Mouse (Mus musculus): ENCODE results near the gene Tirap. TPM values are rescaled to one million over a fixed set of nuclear protein-coding genes. Genes with fewer than 3 reads are reported as not detected.

The Tirap gene
- polyA plus RNA-seq, 1 experiment from 2014 or later: 12.3 TPM

- no peaks in the 10 kb centered on the region for H3K4me1 ChIP-seq
- H3K9ac ChIP-seq: no peak overlapping the region
- ATAC-seq (ENCODE audit: insufficient number of reproducible peaks, low FRiP score, low TSS enrichment, low read depth): no peak
- H3K27ac ChIP-seq (replicated peaks): no peak overlapping the region
- WGBS: 89% methylated on average over 10 of the region's 10 CpGs
- peaks cover 27% of the 10 kb centered on the region for H3K36me3 ChIP-seq
- no peaks in the 10 kb centered on the region for H3K9me3 ChIP-seq (replicated peaks)
- no peaks in the 10 kb centered on the region for H3K27me3 ChIP-seq
- H3K4me2 ChIP-seq (replicated peaks): no peak overlapping the region
- H3K4me3 ChIP-seq (replicated peaks): no peak overlapping the region
These were observed 12.7 kb downstream of the Tirap start for GRCm38 (mm10) chr9:35187351-35187903.

GRCm38 (mm10) chr9:35186430-35186829 is 13.7 kb downstream of the Tirap start:
- Histone ChIP-seq H3K36me3 (peaks cover 27% of the 10 kb centered on the region), H3K9me3 (replicated peaks) (no peaks in the 10 kb centered on the region), H3K27me3 (no peaks in the 10 kb centered on the region), H3K4me1 (no peaks in the 10 kb centered on the region), H3K4me2 (replicated peaks) (no peak overlapping the region), H3K27ac (replicated peaks) (no peak overlapping the region), H3K4me3 (replicated peaks) (no peak overlapping the region), H3K9ac (no peak overlapping the region)
- no peak for ATAC-seq (ENCODE audit: insufficient number of reproducible peaks, low FRiP score, low TSS enrichment, low read depth)
- 67% methylated on average over 4 of the region's 4 CpGs for WGBS

- H3K4me1 ChIP-seq: no peaks in the 10 kb centered on the region
- no peaks in the 10 kb centered on the region for H3K9me3 ChIP-seq (replicated peaks)
- no peaks in the 10 kb centered on the region for H3K27me3 ChIP-seq
- no peak overlapping the region for H3K27ac ChIP-seq (replicated peaks)
- 65% methylated on average over 5 of the region's 5 CpGs for WGBS
- H3K36me3 ChIP-seq: peaks cover 12% of the 10 kb centered on the region
- H3K4me2 ChIP-seq (replicated peaks): no peak overlapping the region
- no peak overlapping the region for H3K9ac ChIP-seq
- ATAC-seq (ENCODE audit: insufficient number of reproducible peaks, low FRiP score, low TSS enrichment, low read depth): no peak
- H3K4me3 ChIP-seq (replicated peaks): no peak overlapping the region
These were observed 16.7 kb downstream of the Tirap start for GRCm38 (mm10) chr9:35183359-35183758.

- no peak for ATAC-seq (ENCODE audit: insufficient number of reproducible peaks, low FRiP score, low TSS enrichment, low read depth)
- H3K4me3 ChIP-seq (replicated peaks): no peak overlapping the region
- no peak overlapping the region for H3K9ac ChIP-seq
- no peak overlapping the region for H3K27ac ChIP-seq (replicated peaks)
- H3K4me1 ChIP-seq: no peaks in the 10 kb centered on the region
- H3K27me3 ChIP-seq: no peaks in the 10 kb centered on the region
- WGBS: 81% methylated on average over 2 of the region's 2 CpGs
- no peaks in the 10 kb centered on the region for H3K9me3 ChIP-seq (replicated peaks)
- H3K36me3 ChIP-seq: peaks cover 7% of the 10 kb centered on the region
- no peak overlapping the region for H3K4me2 ChIP-seq (replicated peaks)
These were observed 17.3 kb downstream of the Tirap start for GRCm38 (mm10) chr9:35182832-35183231.

- no peaks in the 10 kb centered on the region for H3K36me3 ChIP-seq
- no peak for ATAC-seq (ENCODE audit: insufficient number of reproducible peaks, low FRiP score, low TSS enrichment, low read depth)
- no peaks in the 10 kb centered on the region for H3K9me3 ChIP-seq (replicated peaks)
- WGBS: 46% methylated on average over 14 of the region's 14 CpGs
- H3K4me1 ChIP-seq: peaks cover 12% of the 10 kb centered on the region
- peak overlapping the region; percentile 72 for H3K4me3 ChIP-seq (replicated peaks)
- no peaks in the 10 kb centered on the region for H3K27me3 ChIP-seq
- H3K4me2 ChIP-seq (replicated peaks): peak overlapping the region; percentile 79
- H3K9ac ChIP-seq: no peak overlapping the region; the same call in 1 of the 2 replicates
- H3K27ac ChIP-seq (replicated peaks): peak overlapping the region; percentile 95; the same call in 1 of the 2 replicates
These were observed 23.9 kb downstream of the Tirap start for GRCm38 (mm10) chr9:35176124-35176659.

GRCm38 (mm10) chr9:35175251-35176123 is 24.6 kb downstream of the Tirap start, which contains the start of gene Dcps:
Dcps (minus strand) TSS chr9:35176061.
- Histone ChIP-seq H3K4me1 (peaks cover 12% of the 10 kb centered on the region), H3K9ac (peak within 1 kb of the TSS; percentile 44), H3K9me3 (replicated peaks) (no peaks in the 10 kb centered on the region), H3K4me2 (replicated peaks) (peak within 1 kb of the TSS; percentile 79), H3K36me3 (0 out of 2 replicates have a peak, but pooled peaks cover 5% of the 10 kb centered on the region), H3K27ac (replicated peaks) (peak within 1 kb of the TSS; percentile 95), H3K4me3 (replicated peaks) (peak within 1 kb of the TSS; percentile 72), H3K27me3 (no peaks in the 10 kb centered on the region)
- peak; percentile 96 for ATAC-seq (ENCODE audit: insufficient number of reproducible peaks, low FRiP score, low TSS enrichment, low read depth)
- WGBS: under 1% methylated on average over 38 of the region's 38 CpGs

GRCm38 (mm10) chr9:35173331-35173730 is 26.8 kb downstream of the Tirap start:
- peaks cover 12% of the 10 kb centered on the region for H3K4me1 ChIP-seq
- H3K4me3 ChIP-seq (replicated peaks): no peak overlapping the region
- H3K4me2 ChIP-seq (replicated peaks): no peak overlapping the region
- no peaks in the 10 kb centered on the region for H3K9me3 ChIP-seq (replicated peaks)
- no peak overlapping the region for H3K9ac ChIP-seq
- H3K36me3 ChIP-seq: peaks cover 12% of the 10 kb centered on the region; the same call in 1 of the 2 replicates
- ATAC-seq (ENCODE audit: insufficient number of reproducible peaks, low FRiP score, low TSS enrichment, low read depth): no peak
- no peaks in the 10 kb centered on the region for H3K27me3 ChIP-seq
- no peak overlapping the region for H3K27ac ChIP-seq (replicated peaks)
- WGBS: 86% methylated on average over 1 of the region's 1 CpGs

GRCm38 (mm10) chr9:35170071-35170470 is 30.0 kb downstream of the Tirap start:
- H3K36me3 ChIP-seq: peaks cover 12% of the 10 kb centered on the region; the same call in 1 of the 2 replicates
- no peak overlapping the region for H3K27ac ChIP-seq (replicated peaks)
- H3K9ac ChIP-seq: no peak overlapping the region
- H3K9me3 ChIP-seq (replicated peaks): no peaks in the 10 kb centered on the region
- ATAC-seq (ENCODE audit: insufficient number of reproducible peaks, low FRiP score, low TSS enrichment, low read depth): no peak
- no peak overlapping the region for H3K4me2 ChIP-seq (replicated peaks)
- no peaks in the 10 kb centered on the region for H3K27me3 ChIP-seq
- WGBS: 91% methylated on average over 7 of the region's 7 CpGs
- H3K4me1 ChIP-seq: peaks cover 11% of the 10 kb centered on the region
- H3K4me3 ChIP-seq (replicated peaks): no peak overlapping the region

- no peak for ATAC-seq (ENCODE audit: insufficient number of reproducible peaks, low FRiP score, low TSS enrichment, low read depth)
- 30% methylated on average over 9 of the region's 9 CpGs for WGBS
- no peaks in the 10 kb centered on the region for H3K9me3 ChIP-seq (replicated peaks)
These were observed 33.1 kb downstream of the Tirap start for GRCm38 (mm10) chr9:35166798-35167635.

GRCm38 (mm10) chr9:35166144-35166797 is 33.8 kb downstream of the Tirap start:
- 31% methylated on average over 3 of the region's 3 CpGs for WGBS
- no peak for ATAC-seq (ENCODE audit: insufficient number of reproducible peaks, low FRiP score, low TSS enrichment, low read depth)
- Histone ChIP-seq H3K9me3 (replicated peaks) (no peaks in the 10 kb centered on the region), H3K27ac (replicated peaks) (no peak overlapping the region), H3K9ac (no peak overlapping the region), H3K36me3 (peaks cover 12% of the 10 kb centered on the region; the same call in 1 of the 2 replicates), H3K4me3 (replicated peaks) (no peak overlapping the region), H3K4me1 (no peaks in the 10 kb centered on the region), H3K4me2 (replicated peaks) (no peak overlapping the region), H3K27me3 (no peaks in the 10 kb centered on the region)

More at GRCm38 (mm10) chr9:35166798-35167635, 33.1 kb downstream of the Tirap start:
- Histone ChIP-seq H3K9ac (no peak overlapping the region), H3K4me1 (no peaks in the 10 kb centered on the region), H3K4me3 (replicated peaks) (no peak overlapping the region), H3K27ac (replicated peaks) (no peak overlapping the region), H3K4me2 (replicated peaks) (no peak overlapping the region), H3K27me3 (no peaks in the 10 kb centered on the region), H3K36me3 (peaks cover 12% of the 10 kb centered on the region; the same call in 1 of the 2 replicates)
